Mouse (Mus musculus) bone marrow macrophage, adult 2 months (primary cell): ENCODE measurements around the gene 1190007I07Rik.

Source experiments
- CTCF ChIP-seq: IDR thresholded peaks from 2 replicates; pipeline ENCODE4 v1.5.1; 2012; ENCODE audit warnings: low read depth, mild to moderate bottlenecking, low read length, moderate library complexity
- POLR2A ChIP-seq: IDR thresholded peaks from 2 replicates; pipeline ENCODE4 v1.6.1; 2012; ENCODE audit warnings: mild to moderate bottlenecking, low read depth, low read length, borderline replicate concordance

DNA sequence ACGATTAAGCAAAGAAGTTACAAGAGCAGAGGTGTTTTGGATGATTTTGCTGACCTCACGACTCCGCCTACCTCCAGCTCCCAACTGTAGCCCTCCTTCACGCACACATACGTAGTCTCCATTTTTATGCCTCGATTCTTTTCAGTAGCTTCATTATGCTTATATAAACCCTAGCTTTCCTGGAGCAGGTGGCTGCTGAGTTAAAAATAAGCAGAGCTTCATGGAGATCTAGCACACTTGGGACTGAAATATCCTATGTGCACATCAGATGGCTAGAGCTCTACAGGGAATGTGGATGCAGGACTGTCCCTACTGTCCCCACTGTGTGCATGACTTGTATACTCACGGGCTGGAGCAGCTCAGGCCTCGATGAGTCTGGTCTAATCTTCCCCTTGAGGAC lies 38.8 kb upstream of the 1190007I07Rik start:
- TF ChIP-seq POLR2A: no peak
- no peak for TF ChIP-seq CTCF
